In the genomic region with DNA sequence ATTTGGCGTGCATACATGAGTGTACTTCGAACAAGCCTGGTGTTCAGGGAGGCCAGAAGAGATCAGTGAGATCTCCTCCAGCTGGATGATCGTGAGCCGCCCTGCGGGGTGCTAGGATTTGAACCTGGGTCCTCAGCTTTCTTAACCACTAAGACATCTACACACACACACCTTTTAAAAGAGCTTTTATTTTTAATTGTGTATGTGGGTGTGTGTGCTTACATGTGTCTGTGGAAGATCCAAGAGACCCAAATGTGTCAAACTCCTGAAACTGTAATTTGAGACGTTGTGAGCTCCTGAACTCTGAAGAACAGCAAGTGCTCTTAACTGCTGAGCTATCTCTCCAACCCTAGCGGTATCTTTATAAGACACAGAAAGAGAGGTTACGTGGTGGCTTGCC, we compare ENCODE assay signal across 8 mouse cellular contexts. TPM values are rescaled to one million over a fixed set of nuclear protein-coding genes. Genes with fewer than 3 reads are reported as not detected.
DNase-seq lines count a peak whose midpoint lies in the region; ATAC-seq and TF ChIP-seq lines count a peak whose summit lies in the region.

No protein-coding gene starts in this region.

- H3K27me3 ChIP-seq in heart, embryonic 10.5 days (ENCODE audit: insufficient read depth, poor library complexity, severe bottlenecking): no peaks in the 10 kb centered on the region
- H3K27me3 ChIP-seq in C2C12 (ENCODE audit: control insufficient read depth, insufficient read depth, insufficient read length): no peaks in the 10 kb centered on the region
- H3K27me3 ChIP-seq in hindbrain, embryonic 10.5 days (ENCODE audit: insufficient read depth, poor library complexity, severe bottlenecking): no peaks in the 10 kb centered on the region
- peaks cover 7% of the 10 kb centered on the region; the same call in 1 of the 2 replicates for H3K27me3 ChIP-seq in midbrain, embryonic 10.5 days (ENCODE audit: low read depth, poor library complexity, severe bottlenecking)

- no peaks in the 10 kb centered on the region for H3K36me3 ChIP-seq in heart, embryonic 10.5 days
- H3K36me3 ChIP-seq in C2C12 (ENCODE audit: control insufficient read depth, insufficient read depth): no peaks in the 10 kb centered on the region
- 0 out of 2 replicates have a peak, but pooled peaks cover 3% of the 10 kb centered on the region for H3K36me3 ChIP-seq in hindbrain, embryonic 10.5 days
- H3K36me3 ChIP-seq in midbrain, embryonic 10.5 days: no peaks in the 10 kb centered on the region

- H3ac ChIP-seq in C2C12 (ENCODE audit: control insufficient read depth, insufficient read length, low read depth): no peak overlapping the region

- H3K9me3 ChIP-seq in heart, embryonic 10.5 days: no peaks in the 10 kb centered on the region
- H3K9me3 ChIP-seq in hindbrain, embryonic 10.5 days: no peaks in the 10 kb centered on the region
- no peaks in the 10 kb centered on the region for H3K9me3 ChIP-seq in midbrain, embryonic 10.5 days (replicated peaks)

- H3K79me3 ChIP-seq in C2C12 (ENCODE audit: low read depth): peaks cover 4% of the 10 kb centered on the region

- H3K4me3 ChIP-seq in heart, embryonic 10.5 days: peak overlapping the region; percentile 75
- peak overlapping the region; percentile 55 for H3K4me3 ChIP-seq in C2C12 (ENCODE audit: insufficient read depth, poor library complexity, severe bottlenecking)
- peak overlapping the region; percentile 75 for H3K4me3 ChIP-seq in hindbrain, embryonic 10.5 days
- H3K4me3 ChIP-seq in midbrain, embryonic 10.5 days: peak overlapping the region; percentile 74

- no peak for DNase-seq in heart, embryonic 10.5 days (ENCODE audit: low spot score)
- no peak for DNase-seq in heart, postnatal 25 days (ENCODE audit: low spot score)
- no peak for DNase-seq in hindbrain, embryonic 10.5 days (ENCODE audit: low spot score)
- no peak for DNase-seq in midbrain, embryonic 10.5 days (ENCODE audit: low spot score)
- DNase-seq in gastrocnemius, postnatal 14 days: no peak
- DNase-seq in frontal cortex, adult 2 months (ENCODE audit: extremely low spot score in 1 of 2, low spot score in 1 of 2): no peak

- intact Hi-C loops in heart, postnatal 25 days (cut with DNase I): no loop called here
- intact Hi-C loops in gastrocnemius, postnatal 14 days (cut with DNase I; ENCODE audit: low total_unique reads): no loop called here

- no peaks in the 10 kb centered on the region for H3K79me2 ChIP-seq in C2C12 (ENCODE audit: control insufficient read depth, insufficient read depth)

- no peak for ATAC-seq in activated CD4-positive, CD25-positive, alpha-beta regulatory T cell, adult 4 months

- WGBS in heart, embryonic 10.5 days: 30% methylated on average over 8 of the region's 8 CpGs
- 51% methylated on average over 8 of the region's 8 CpGs for WGBS in hindbrain, embryonic 10.5 days
- WGBS in midbrain, embryonic 10.5 days: 47% methylated on average over 8 of the region's 8 CpGs

- peaks cover 57% of the 10 kb centered on the region for H3K4me1 ChIP-seq in heart, embryonic 10.5 days
- H3K4me1 ChIP-seq in hindbrain, embryonic 10.5 days (replicated peaks): peaks cover 34% of the 10 kb centered on the region
- peaks cover 25% of the 10 kb centered on the region for H3K4me1 ChIP-seq in midbrain, embryonic 10.5 days

- peak overlapping the region; percentile 88; the same call in 1 of the 2 replicates for H3K27ac ChIP-seq in heart, embryonic 10.5 days
- peak overlapping the region; percentile 87; the same call in 1 of the 2 replicates for H3K27ac ChIP-seq in hindbrain, embryonic 10.5 days
- H3K27ac ChIP-seq in midbrain, embryonic 10.5 days (replicated peaks): no peak overlapping the region

- no peak for TF ChIP-seq CTCF in C2C12 (IDR thresholded peaks at IDR 0.05; ENCODE audit: control insufficient read depth, insufficient read depth, insufficient read length)

TF ChIP-seq in C2C12, 6 proteins besides CTCF, POLR2A, EP300 and RAD21:
- no peak for TF ChIP-seq MYOG (IDR thresholded peaks at IDR 0.05; ENCODE audit: control insufficient read depth, extremely low read depth, insufficient read length)
- no peak for TF ChIP-seq MAX (IDR thresholded peaks at IDR 0.05)

RNA-seq across cellular contexts. Expression of a gene that starts 0.8 kb away (rescaled TPM):
- 27.6 and 29.7 TPM in 2 replicates for polyA plus RNA-seq in heart, embryonic 10.5 days (2016; fragmentation: Nextera tagmentation; extraction: Ambion mirVana)
- 10 to 100 TPM; 14.1 to 15.2 TPM for total RNA-seq in heart, postnatal 25 days (2021)
- 11.7 TPM for polyA plus RNA-seq in C2C12 (2012; fragmentation: generic; extraction: Trizol)
- polyA plus RNA-seq in hindbrain, embryonic 10.5 days (2016; fragmentation: Nextera tagmentation; extraction: Ambion mirVana): 24.8 and 25.7 TPM in 2 replicates
- polyA plus RNA-seq in midbrain, embryonic 10.5 days (2016; fragmentation: Nextera tagmentation; extraction: Ambion mirVana): 23.6 and 23.8 TPM in 2 replicates
- 10 to 100 TPM; 17.7 to 21.2 TPM for polyA plus RNA-seq in activated CD4-positive, CD25-positive, alpha-beta regulatory T cell, adult 4 months (2017; shearing (Covaris generic))
- 10 to 100 TPM; 21.2 to 25.8 TPM for total RNA-seq in gastrocnemius, postnatal 14 days (2021)
- polyA plus RNA-seq in frontal cortex, adult 2 months (2012; rRNA removed): 35.2 and 37.8 TPM in 2 replicates

RNA-seq across cellular contexts. Expression of a gene that starts 33.6 kb away (rescaled TPM):
- polyA plus RNA-seq in heart, embryonic 10.5 days (2016; fragmentation: Nextera tagmentation; extraction: Ambion mirVana): 29.4 and 37.5 TPM in 2 replicates
- total RNA-seq in heart, postnatal 25 days (2021): 10 to 100 TPM; 17.4 to 21.3 TPM
- polyA plus RNA-seq in C2C12 (2012; fragmentation: generic; extraction: Trizol): 0.25 TPM
- 5.3 and 10.5 TPM in 2 replicates for polyA plus RNA-seq in hindbrain, embryonic 10.5 days (2016; fragmentation: Nextera tagmentation; extraction: Ambion mirVana)
- 6.4 and 9.5 TPM in 2 replicates for polyA plus RNA-seq in midbrain, embryonic 10.5 days (2016; fragmentation: Nextera tagmentation; extraction: Ambion mirVana)
- 1 to 10 TPM in 1 of 2 experiments, under 1 TPM in 1; 0.76 to 1.0 TPM for polyA plus RNA-seq in activated CD4-positive, CD25-positive, alpha-beta regulatory T cell, adult 4 months (2017; shearing (Covaris generic))
- total RNA-seq in gastrocnemius, postnatal 14 days (2021): 10 to 100 TPM; 18.7 to 19.5 TPM
- polyA plus RNA-seq in frontal cortex, adult 2 months (2012; rRNA removed): 5.9 and 7.3 TPM in 2 replicates
